Mouse (Mus musculus) heart, postnatal 0 days (tissue): ENCODE data around the gene Rac2.

ENCODE experiments used
- CTCF ChIP-seq: IDR thresholded peaks from 2 replicates; pipeline ENCODE4 v1.5.1; 2016; ENCODE audit warnings: antibody characterized with exemption, control low read depth, low read depth
- EP300 ChIP-seq: IDR thresholded peaks from 2 replicates; pipeline ENCODE4 v1.6.1; 2016; ENCODE audit warnings: antibody characterized with exemption, low read depth

GRCm38 (mm10) chr15:78610705-78611462 lies 38.3 kb upstream of the Rac2 start:
- no peak for TF ChIP-seq EP300
- no peak for TF ChIP-seq CTCF
